Mouse (Mus musculus): ENCODE measurements around the gene St6galnac4. TPM values are rescaled to one million over a fixed set of nuclear protein-coding genes. Genes with fewer than 3 reads are reported as not detected.

Gene St6galnac4
- polyA plus RNA-seq, 1 experiment from 2014 or later: 18.9 TPM

- H3K4me3 ChIP-seq: no peak overlapping the region
- no peak for ATAC-seq
- no peaks in the 10 kb centered on the region for H3K27me3 ChIP-seq (replicated peaks)
- H3K9me3 ChIP-seq (replicated peaks): no peaks in the 10 kb centered on the region
- no peak overlapping the region for H3K4me2 ChIP-seq
- no peak overlapping the region for H3K9ac ChIP-seq
- H3K36me3 ChIP-seq: peaks cover 9% of the 10 kb centered on the region
- 57% methylated on average over 5 of the region's 5 CpGs for WGBS (ENCODE audit: insufficient replicate concordance)
- peaks cover 67% of the 10 kb centered on the region for H3K4me1 ChIP-seq
- no peak overlapping the region for H3K27ac ChIP-seq
Observed at GRCm38 (mm10) chr2:32624111-32624748, 37.3 kb downstream of the St6galnac4 start.

DNA sequence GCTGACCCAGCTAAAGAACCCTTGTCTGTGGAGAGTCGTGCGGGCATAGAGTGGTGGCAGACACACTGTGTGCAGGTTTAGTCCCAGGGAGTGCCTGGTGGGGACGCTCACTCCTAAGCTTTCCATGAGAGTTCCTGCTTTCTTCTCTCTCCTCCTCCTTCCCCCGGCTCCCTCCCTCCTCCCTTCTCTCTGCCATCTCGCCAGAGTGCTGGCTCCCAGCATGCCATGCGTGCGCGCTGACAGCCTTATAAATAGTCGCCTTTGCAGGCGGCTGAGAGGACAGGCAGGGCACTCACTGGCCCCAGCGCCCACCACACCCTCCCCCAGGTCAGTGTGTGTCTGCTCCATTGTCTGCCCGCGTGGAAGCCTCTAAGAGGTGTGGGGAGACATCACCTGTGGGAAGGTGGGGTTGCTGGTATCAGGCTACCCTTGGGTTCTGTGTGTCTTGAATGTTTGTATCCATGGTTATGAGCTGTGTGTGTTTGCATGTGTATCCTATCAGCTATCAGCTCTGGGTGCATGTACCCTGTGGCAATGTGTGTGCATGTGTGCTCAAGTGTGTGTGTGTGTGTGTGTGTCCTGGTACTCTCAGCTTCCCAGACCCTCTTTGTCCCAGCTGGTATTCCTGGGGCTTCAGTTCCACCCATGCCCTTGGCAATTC, 38.4 kb downstream of the St6galnac4 start:
- H3K9ac ChIP-seq: 0 out of 2 replicates have a peak overlapping the region, but pooled peaks have one; percentile 18
- H3K27ac ChIP-seq: 0 out of 2 replicates have a peak overlapping the region, but pooled peaks have one; percentile 1

DNA sequence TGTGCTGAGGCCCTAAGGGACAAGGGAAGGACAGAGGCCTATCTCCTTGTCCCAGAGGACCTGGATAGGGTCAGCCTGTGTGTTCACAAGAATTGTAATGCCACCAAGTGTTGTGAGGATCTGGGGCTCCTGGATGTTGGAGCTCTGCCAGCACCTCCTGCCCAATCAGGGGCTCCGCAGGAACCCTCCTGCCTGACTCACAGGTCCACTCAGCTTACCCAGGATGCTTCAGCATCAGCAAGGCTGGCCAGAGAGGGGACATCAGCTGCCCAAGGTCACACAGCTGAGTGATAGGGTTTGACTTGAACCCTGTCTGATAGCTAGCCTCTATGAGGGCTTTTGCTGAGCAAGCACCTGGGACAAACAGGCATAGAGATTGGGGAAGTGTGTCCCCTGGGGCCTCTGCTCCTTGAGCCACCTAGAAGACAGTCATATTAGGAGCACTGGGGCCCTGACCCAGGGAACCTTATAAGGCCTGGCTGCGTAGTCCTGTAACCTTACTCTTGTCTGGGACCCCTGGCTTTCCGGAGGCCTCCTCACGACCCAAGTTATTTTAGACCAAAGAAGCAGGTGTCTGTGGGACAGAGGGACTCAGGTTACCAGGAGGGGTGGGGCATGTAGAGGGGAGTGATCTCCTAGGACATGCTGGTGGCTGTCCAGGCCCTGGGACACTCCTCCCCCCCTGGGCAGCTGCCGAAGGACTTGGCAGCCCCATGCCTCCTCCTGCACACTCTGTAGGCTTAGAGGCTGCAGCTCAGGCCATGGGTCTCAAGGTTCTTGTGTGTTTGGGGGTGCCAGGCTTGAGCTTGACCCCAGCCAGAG, 39.2 kb downstream of the St6galnac4 start:
- H3K27me3 ChIP-seq (replicated peaks): no peaks in the 10 kb centered on the region
- peaks cover 49% of the 10 kb centered on the region for H3K4me1 ChIP-seq
- H3K9me3 ChIP-seq (replicated peaks): no peaks in the 10 kb centered on the region
- H3K4me3 ChIP-seq: no peak overlapping the region
- no peak overlapping the region for H3K9ac ChIP-seq
- H3K4me2 ChIP-seq: peak overlapping the region; percentile 58
- H3K36me3 ChIP-seq: no peaks in the 10 kb centered on the region
- H3K27ac ChIP-seq: 0 out of 2 replicates have a peak overlapping the region, but pooled peaks have one; percentile 1
- no peak for ATAC-seq
- WGBS (ENCODE audit: insufficient replicate concordance): 62% methylated on average over 5 of the region's 5 CpGs

More for the DNA sequence above, 38.4 kb downstream of the St6galnac4 start:
- Histone ChIP-seq H3K9me3 (replicated peaks) (no peaks in the 10 kb centered on the region), H3K4me1 (peaks cover 56% of the 10 kb centered on the region), H3K4me2 (peak overlapping the region; percentile 58), H3K27me3 (replicated peaks) (no peaks in the 10 kb centered on the region), H3K4me3 (peak overlapping the region; percentile 18; the same call in 1 of the 2 replicates), H3K36me3 (no peaks in the 10 kb centered on the region)
- ATAC-seq: peak; percentile 16; the same call in 1 of the 2 replicates
- 6% methylated on average over 13 of the region's 13 CpGs for WGBS (ENCODE audit: insufficient replicate concordance)

- no peak overlapping the region for H3K4me2 ChIP-seq
- H3K4me3 ChIP-seq: no peak overlapping the region
- H3K27me3 ChIP-seq (replicated peaks): no peaks in the 10 kb centered on the region
- no peaks in the 10 kb centered on the region for H3K9me3 ChIP-seq (replicated peaks)
- no peak overlapping the region for H3K9ac ChIP-seq
- WGBS (ENCODE audit: insufficient replicate concordance): 67% methylated on average over 19 of the region's 20 CpGs
- no peak overlapping the region for H3K27ac ChIP-seq
- ATAC-seq: no peak
- H3K4me1 ChIP-seq: peaks cover 46% of the 10 kb centered on the region
- H3K36me3 ChIP-seq: no peaks in the 10 kb centered on the region
Observed at GRCm38 (mm10) chr2:32627266-32628043, 40.6 kb downstream of the St6galnac4 start.

GRCm38 (mm10) chr2:32628044-32628550, 41.2 kb downstream of the St6galnac4 start:
- Histone ChIP-seq H3K36me3 (no peaks in the 10 kb centered on the region), H3K4me3 (no peak overlapping the region), H3K4me1 (peaks cover 46% of the 10 kb centered on the region), H3K27ac (no peak overlapping the region), H3K4me2 (no peak overlapping the region), H3K27me3 (replicated peaks) (no peaks in the 10 kb centered on the region), H3K9me3 (replicated peaks) (no peaks in the 10 kb centered on the region), H3K9ac (no peak overlapping the region)
- no peak for ATAC-seq
- WGBS (ENCODE audit: insufficient replicate concordance): 67% methylated on average over 4 of the region's 4 CpGs

DNA sequence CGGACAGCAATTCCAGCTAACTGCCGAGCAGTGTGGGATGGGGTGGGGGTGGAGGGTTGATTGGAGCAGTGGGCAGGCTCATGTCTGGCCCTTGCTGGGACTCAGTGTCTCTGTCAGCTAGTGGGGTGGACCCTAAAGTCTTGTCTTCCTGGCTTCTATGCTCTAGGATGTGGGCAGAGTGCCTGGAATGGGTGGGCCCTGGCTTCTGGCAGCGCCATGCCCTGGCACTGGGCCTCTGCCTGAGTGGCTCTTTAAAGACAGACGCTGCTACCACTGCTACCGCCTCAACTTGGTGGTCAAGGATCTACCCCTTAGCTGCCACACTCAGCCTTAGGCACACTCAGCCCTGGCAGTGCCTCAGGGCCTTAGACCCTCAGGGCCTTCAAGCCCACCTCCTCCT, 41.8 kb downstream of the St6galnac4 start:
- H3K4me1 ChIP-seq: peaks cover 46% of the 10 kb centered on the region
- H3K27ac ChIP-seq: no peak overlapping the region
- no peak overlapping the region for H3K9ac ChIP-seq
- no peaks in the 10 kb centered on the region for H3K27me3 ChIP-seq (replicated peaks)
- no peaks in the 10 kb centered on the region for H3K36me3 ChIP-seq
- WGBS (ENCODE audit: insufficient replicate concordance): 80% methylated on average over 5 of the region's 5 CpGs
- no peak for ATAC-seq
- H3K4me3 ChIP-seq: no peak overlapping the region
- H3K4me2 ChIP-seq: no peak overlapping the region
- H3K9me3 ChIP-seq (replicated peaks): no peaks in the 10 kb centered on the region

DNA sequence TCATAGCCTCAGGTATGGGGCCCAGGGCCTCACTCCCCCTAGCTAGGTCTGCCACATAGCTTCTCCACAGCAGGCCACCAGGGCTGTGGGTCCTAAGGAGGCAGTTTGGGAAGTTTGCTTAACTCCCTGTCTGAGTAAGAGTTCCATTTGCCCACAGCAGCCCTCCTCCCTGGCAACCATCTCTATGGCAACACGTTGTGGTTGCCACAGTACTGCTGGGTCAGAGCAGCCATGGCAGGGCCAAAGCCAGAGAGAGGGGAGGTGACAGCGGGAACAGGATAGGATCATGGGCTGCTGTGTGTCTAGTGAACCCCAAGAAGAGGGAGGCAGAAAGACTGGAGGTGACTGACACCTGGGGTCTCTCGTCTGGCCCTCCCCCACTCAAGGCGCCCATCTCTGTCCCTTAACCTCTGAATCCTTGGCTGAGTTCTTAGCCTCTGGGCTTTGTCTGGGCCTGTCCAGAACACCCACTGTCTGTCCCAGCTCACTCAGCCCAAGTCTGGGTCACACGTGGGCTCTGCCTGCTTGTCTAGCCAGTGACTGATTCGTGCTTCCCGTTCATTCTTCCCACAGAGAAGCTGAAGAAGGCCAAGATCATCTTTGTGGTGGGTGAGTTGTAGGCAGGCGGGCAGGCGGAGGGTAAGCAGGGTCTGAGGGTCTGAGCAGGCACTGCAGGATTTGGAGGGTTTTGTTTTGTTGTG, 42.5 kb downstream of the St6galnac4 start:
- Histone ChIP-seq H3K27me3 (replicated peaks) (no peaks in the 10 kb centered on the region), H3K27ac (no peak overlapping the region), H3K4me2 (no peak overlapping the region), H3K36me3 (no peaks in the 10 kb centered on the region), H3K4me1 (peaks cover 42% of the 10 kb centered on the region), H3K9ac (no peak overlapping the region), H3K4me3 (no peak overlapping the region), H3K9me3 (replicated peaks) (no peaks in the 10 kb centered on the region)
- WGBS (ENCODE audit: insufficient replicate concordance): 52% methylated on average over 9 of the region's 9 CpGs
- no peak for ATAC-seq

DNA sequence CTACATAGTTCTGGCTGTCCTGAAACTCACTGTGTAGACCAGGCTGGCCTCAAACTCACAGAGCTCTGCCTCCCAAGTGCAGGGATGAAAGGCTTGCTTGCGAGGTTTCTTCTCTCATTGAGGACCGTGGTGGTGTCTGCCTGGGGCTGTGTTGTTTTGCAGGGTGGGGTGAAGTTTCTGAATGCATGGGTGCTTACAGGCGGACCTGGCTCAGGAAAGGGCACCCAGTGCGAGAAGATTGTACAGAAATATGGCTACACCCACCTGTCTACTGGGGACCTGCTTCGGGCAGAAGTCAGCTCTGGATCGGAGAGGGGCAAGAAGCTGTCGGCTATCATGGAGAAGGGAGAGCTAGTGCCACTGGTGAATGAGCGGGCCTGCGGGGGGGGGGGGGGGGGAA, 43.1 kb downstream of the St6galnac4 start:
- no peak overlapping the region for H3K4me3 ChIP-seq
- no peaks in the 10 kb centered on the region for H3K9me3 ChIP-seq (replicated peaks)
- WGBS (ENCODE audit: insufficient replicate concordance): 84% methylated on average over 7 of the region's 9 CpGs
- peaks cover 36% of the 10 kb centered on the region for H3K4me1 ChIP-seq
- no peak for ATAC-seq
- no peaks in the 10 kb centered on the region for H3K27me3 ChIP-seq (replicated peaks)
- no peak overlapping the region for H3K4me2 ChIP-seq
- H3K36me3 ChIP-seq: no peaks in the 10 kb centered on the region
- H3K9ac ChIP-seq: no peak overlapping the region
- H3K27ac ChIP-seq: no peak overlapping the region

- Histone ChIP-seq H3K9me3 (replicated peaks) (no peaks in the 10 kb centered on the region), H3K9ac (no peak overlapping the region), H3K4me3 (no peak overlapping the region), H3K4me2 (no peak overlapping the region), H3K4me1 (peaks cover 26% of the 10 kb centered on the region), H3K27me3 (replicated peaks) (no peaks in the 10 kb centered on the region), H3K27ac (no peak overlapping the region), H3K36me3 (no peaks in the 10 kb centered on the region)
- no peak for ATAC-seq
- whole genome bisulfite sequencing (ENCODE audit: insufficient replicate concordance): 77% methylated on average over 10 of the region's 10 CpGs
Observed at GRCm38 (mm10) chr2:32631046-32631445, 44.2 kb downstream of the St6galnac4 start.

- 39% methylated on average over 7 of the region's 7 CpGs for WGBS (ENCODE audit: insufficient replicate concordance)
- peak; percentile 51; the same call in 1 of the 2 replicates for ATAC-seq
- H3K4me1 ChIP-seq: peaks cover 21% of the 10 kb centered on the region
- no peak overlapping the region for H3K4me2 ChIP-seq
- H3K36me3 ChIP-seq: no peaks in the 10 kb centered on the region
- H3K9me3 ChIP-seq (replicated peaks): no peaks in the 10 kb centered on the region
- no peaks in the 10 kb centered on the region for H3K27me3 ChIP-seq (replicated peaks)
- no peak overlapping the region for H3K9ac ChIP-seq
- H3K27ac ChIP-seq: no peak overlapping the region
- no peak overlapping the region for H3K4me3 ChIP-seq
Observed at GRCm38 (mm10) chr2:32631737-32632394, 45.0 kb downstream of the St6galnac4 start.

Measured in liver, embryonic 12.5 days (tissue).